Mouse (Mus musculus): ENCODE results near the gene Gm20388. TPM values are rescaled to one million over a fixed set of nuclear protein-coding genes. Genes with fewer than 3 reads are reported as not detected.

The Gm20388 gene
- polyA plus RNA-seq, 1 experiment from 2014 or later = 47.1 TPM

DNA sequence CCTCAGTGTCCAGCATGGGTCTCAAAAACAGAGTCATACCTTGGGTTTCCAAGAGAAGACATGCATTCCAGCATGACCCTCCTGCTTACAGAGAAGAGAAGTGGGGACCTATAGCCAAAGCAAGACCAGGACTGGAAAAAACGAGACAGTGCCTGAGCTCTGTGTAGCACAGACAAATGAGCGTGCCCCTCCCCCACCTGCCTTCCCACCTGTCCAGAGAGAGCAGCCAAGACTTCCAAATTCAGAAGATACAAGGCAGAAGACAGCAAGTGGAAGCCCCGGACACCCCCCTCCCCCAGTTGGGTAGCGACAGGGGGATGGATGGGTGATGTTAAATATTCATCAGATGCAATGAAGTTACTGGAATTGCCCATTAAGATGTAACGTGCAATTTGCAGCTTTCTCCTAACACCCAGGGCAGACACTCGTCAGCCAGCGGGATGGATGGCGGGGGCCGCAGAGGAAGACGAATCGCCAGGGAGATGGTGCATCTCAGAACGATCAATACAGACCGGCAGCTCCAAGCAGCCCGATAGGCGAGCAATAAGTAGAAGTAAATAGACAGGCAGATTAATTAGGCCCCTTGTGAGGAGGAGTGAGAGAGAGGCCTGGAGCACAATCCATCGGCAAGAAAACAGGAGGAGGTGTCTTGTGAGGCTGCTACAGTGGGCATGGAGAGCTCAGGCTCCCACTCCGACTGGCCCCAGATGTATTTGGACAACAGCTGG lies 2834.5 kb downstream of the Gm20388 start:
- 87% methylated on average over 14 of the region's 17 CpGs for WGBS (ENCODE audit: missing documents)
- H3K4me3 ChIP-seq (ENCODE audit: inconsistent target) = no peak overlapping the region
- H3K36me3 ChIP-seq (ENCODE audit: inconsistent target) = no peaks in the 10 kb centered on the region
- H3K27ac ChIP-seq = no peak overlapping the region
- no peaks in the 10 kb centered on the region for H3K79me2 ChIP-seq (ENCODE audit: inconsistent target)

GRCm38 (mm10) chr8:122745750-122746275 lies 2835.2 kb downstream of the Gm20388 start:
- H3K27ac ChIP-seq = no peak overlapping the region
- no peaks in the 10 kb centered on the region for H3K79me2 ChIP-seq (ENCODE audit: inconsistent target)
- no peaks in the 10 kb centered on the region for H3K36me3 ChIP-seq (ENCODE audit: inconsistent target)
- 92% methylated on average over 16 of the region's 16 CpGs for WGBS (ENCODE audit: missing documents)
- no peak overlapping the region for H3K4me3 ChIP-seq (ENCODE audit: inconsistent target)

- no peaks in the 10 kb centered on the region for H3K79me2 ChIP-seq (ENCODE audit: inconsistent target)
- WGBS (ENCODE audit: missing documents) = 87% methylated on average over 7 of the region's 7 CpGs
- H3K36me3 ChIP-seq (ENCODE audit: inconsistent target) = no peaks in the 10 kb centered on the region
- H3K27ac ChIP-seq = no peak overlapping the region
- no peak overlapping the region for H3K4me3 ChIP-seq (ENCODE audit: inconsistent target)
Measured at GRCm38 (mm10) chr8:122746439-122746838, 2835.8 kb downstream of the Gm20388 start.

GRCm38 (mm10) chr8:122747825-122748224 lies 2837.2 kb downstream of the Gm20388 start:
- H3K27ac ChIP-seq = no peak overlapping the region

DNA sequence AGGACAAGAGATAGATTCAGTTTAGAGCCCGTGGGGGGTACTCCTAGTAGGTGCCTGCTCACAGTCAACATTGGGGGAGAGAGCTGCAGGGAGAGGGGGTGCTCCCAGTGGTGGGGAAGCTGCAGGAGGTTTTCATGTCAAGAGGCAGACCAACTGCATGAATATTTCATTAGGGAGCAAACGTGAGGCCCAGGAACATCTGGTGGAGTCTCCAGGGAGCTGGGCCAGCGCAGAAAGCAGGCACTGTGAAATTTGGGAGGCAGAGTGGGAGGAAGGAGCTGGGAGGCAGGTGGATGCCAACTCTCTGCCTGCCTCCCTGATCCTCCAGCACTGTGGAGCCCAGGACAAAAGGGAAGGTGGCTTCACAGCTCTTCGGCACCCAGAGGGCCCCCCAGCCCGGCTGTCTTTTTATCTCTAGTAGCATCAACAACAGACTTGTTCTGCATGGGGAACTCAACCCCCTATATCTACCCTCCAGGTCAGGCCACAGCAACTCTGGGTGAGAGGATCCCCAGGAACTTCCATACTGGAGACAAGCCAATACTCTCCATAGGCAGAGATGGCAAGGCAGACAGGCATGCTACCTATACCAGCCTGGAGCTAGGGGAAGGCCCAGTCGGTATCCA lies 2838.8 kb downstream of the Gm20388 start:
- H3K4me3 ChIP-seq (ENCODE audit: inconsistent target) = no peak overlapping the region
- H3K36me3 ChIP-seq (ENCODE audit: inconsistent target) = no peaks in the 10 kb centered on the region
- WGBS (ENCODE audit: missing documents) = 69% methylated on average over 6 of the region's 6 CpGs
- H3K79me2 ChIP-seq (ENCODE audit: inconsistent target) = no peaks in the 10 kb centered on the region
- no peak overlapping the region for H3K27ac ChIP-seq

More at GRCm38 (mm10) chr8:122747825-122748224, 2837.2 kb downstream of the Gm20388 start:
- Histone ChIP-seq H3K36me3 (ENCODE audit: inconsistent target) (no peaks in the 10 kb centered on the region), H3K4me3 (ENCODE audit: inconsistent target) (no peak overlapping the region), H3K79me2 (ENCODE audit: inconsistent target) (no peaks in the 10 kb centered on the region)
- 80% methylated on average over 1 of the region's 1 CpGs for WGBS (ENCODE audit: missing documents)

DNA sequence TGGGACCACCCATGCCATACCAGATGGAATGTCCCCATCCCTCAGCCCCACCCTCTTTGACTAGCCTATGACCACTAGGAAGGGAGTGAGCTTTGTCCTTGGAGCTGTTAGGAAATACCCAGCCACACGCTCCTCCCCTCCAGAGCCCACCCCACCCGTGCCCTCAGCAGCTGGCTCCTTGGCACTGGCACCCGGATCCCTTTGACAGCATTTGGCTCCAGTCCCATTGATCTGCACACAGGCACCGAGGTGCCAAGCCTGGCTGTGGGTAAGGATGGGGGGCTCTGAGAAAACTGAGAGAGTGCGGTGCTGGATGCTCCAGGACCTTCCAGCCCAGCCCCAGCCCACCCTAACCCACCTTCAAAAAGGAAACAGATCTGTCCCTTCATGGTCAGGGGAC lies 2840.7 kb downstream of the Gm20388 start:
- Histone ChIP-seq H3K27ac (no peak overlapping the region), H3K36me3 (ENCODE audit: inconsistent target) (no peaks in the 10 kb centered on the region), H3K4me3 (ENCODE audit: inconsistent target) (no peak overlapping the region), H3K79me2 (ENCODE audit: inconsistent target) (no peaks in the 10 kb centered on the region)
- WGBS (ENCODE audit: missing documents) = 30% methylated on average over 5 of the region's 5 CpGs

DNA sequence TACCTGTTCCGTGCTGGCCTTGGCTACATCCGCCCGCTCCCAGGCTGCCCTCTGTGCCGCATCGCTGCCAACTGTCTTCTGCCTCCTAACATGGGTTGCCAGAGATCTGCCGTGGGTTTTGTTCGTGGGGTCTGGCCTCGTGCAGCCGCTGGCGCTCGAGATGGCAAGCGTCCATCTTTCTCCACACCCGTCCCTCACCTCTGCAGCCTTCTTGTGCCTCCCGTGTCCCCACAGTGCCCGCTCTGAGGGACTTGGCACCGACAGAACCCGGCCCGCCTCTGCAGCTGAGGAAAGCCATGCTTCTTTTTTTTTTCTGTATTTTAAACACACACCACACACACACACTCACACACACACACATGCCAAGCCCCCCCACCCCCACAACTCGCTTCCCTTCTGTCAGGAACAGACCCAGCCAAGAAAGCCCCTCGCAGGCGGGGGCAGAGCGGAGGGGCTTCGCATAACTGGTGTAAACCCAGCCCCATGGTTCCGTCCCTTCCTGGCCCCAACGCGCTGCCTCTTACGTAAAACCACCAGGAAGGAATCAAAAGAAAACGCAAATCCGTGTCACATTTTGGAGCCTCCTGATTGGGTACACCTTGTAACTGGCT lies 2841.6 kb downstream of the Gm20388 start:
- H3K36me3 ChIP-seq (ENCODE audit: inconsistent target) = no peaks in the 10 kb centered on the region
- H3K4me3 ChIP-seq (ENCODE audit: inconsistent target) = no peak overlapping the region
- H3K79me2 ChIP-seq (ENCODE audit: inconsistent target) = no peaks in the 10 kb centered on the region
- no peak overlapping the region for H3K27ac ChIP-seq
- WGBS (ENCODE audit: missing documents) = 88% methylated on average over 26 of the region's 29 CpGs

GRCm38 (mm10) chr8:122758597-122758996 lies 2848.0 kb downstream of the Gm20388 start:
- no peaks in the 10 kb centered on the region for H3K79me2 ChIP-seq (ENCODE audit: inconsistent target)
- H3K36me3 ChIP-seq (ENCODE audit: inconsistent target) = no peaks in the 10 kb centered on the region
- no peak overlapping the region for H3K4me3 ChIP-seq (ENCODE audit: inconsistent target)
- no peak overlapping the region for H3K27ac ChIP-seq

GRCm38 (mm10) chr8:122760116-122760515 lies 2849.5 kb downstream of the Gm20388 start:
- no peak overlapping the region for H3K27ac ChIP-seq
- H3K36me3 ChIP-seq (ENCODE audit: inconsistent target) = no peaks in the 10 kb centered on the region

DNA sequence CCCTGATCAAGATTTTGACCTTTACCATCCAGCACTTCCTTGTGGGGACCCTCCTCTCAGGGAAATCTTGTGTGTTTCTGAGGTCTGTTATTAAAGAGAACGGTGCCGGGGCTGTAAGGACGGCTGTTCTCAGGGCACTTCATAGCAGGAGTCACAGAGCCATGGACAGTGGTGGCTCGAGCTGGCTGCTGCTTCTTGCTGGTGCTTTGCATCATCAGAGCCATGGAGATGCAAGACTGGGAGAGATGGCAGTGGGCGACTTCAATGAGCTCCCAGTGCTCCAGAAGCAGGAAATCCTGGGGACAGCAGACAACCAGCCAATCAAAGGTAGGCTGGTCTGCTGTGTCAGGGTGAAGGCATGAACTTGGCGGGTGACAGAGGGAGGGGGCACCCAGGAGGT lies 2850.5 kb downstream of the Gm20388 start:
- Histone ChIP-seq H3K4me3 (ENCODE audit: inconsistent target) (no peak overlapping the region), H3K79me2 (ENCODE audit: inconsistent target) (no peaks in the 10 kb centered on the region), H3K36me3 (ENCODE audit: inconsistent target) (no peaks in the 10 kb centered on the region), H3K27ac (no peak overlapping the region)
- WGBS (ENCODE audit: missing documents) = 81% methylated on average over 6 of the region's 6 CpGs

More at GRCm38 (mm10) chr8:122760116-122760515, 2849.5 kb downstream of the Gm20388 start:
- Histone ChIP-seq H3K4me3 (ENCODE audit: inconsistent target) (no peak overlapping the region), H3K79me2 (ENCODE audit: inconsistent target) (no peaks in the 10 kb centered on the region)
- WGBS (ENCODE audit: missing documents) = 87% methylated on average over 7 of the region's 7 CpGs

- H3K36me3 ChIP-seq (ENCODE audit: inconsistent target) = no peaks in the 10 kb centered on the region
- WGBS (ENCODE audit: missing documents) = 38% methylated on average over 12 of the region's 12 CpGs
- no peaks in the 10 kb centered on the region for H3K79me2 ChIP-seq (ENCODE audit: inconsistent target)
- H3K27ac ChIP-seq = no peak overlapping the region
- H3K4me3 ChIP-seq (ENCODE audit: inconsistent target) = no peak overlapping the region
Measured at GRCm38 (mm10) chr8:122762731-122763266, 2852.2 kb downstream of the Gm20388 start.

- no peaks in the 10 kb centered on the region for H3K36me3 ChIP-seq (ENCODE audit: inconsistent target)
- H3K4me3 ChIP-seq (ENCODE audit: inconsistent target) = no peak overlapping the region
- no peaks in the 10 kb centered on the region for H3K79me2 ChIP-seq (ENCODE audit: inconsistent target)
- WGBS (ENCODE audit: missing documents) = 63% methylated on average over 14 of the region's 14 CpGs
- H3K27ac ChIP-seq = no peak overlapping the region
Measured at GRCm38 (mm10) chr8:122763267-122763738, 2852.7 kb downstream of the Gm20388 start.

- H3K27ac ChIP-seq = no peak overlapping the region
- WGBS (ENCODE audit: missing documents) = 60% methylated on average over 7 of the region's 7 CpGs
- no peaks in the 10 kb centered on the region for H3K79me2 ChIP-seq (ENCODE audit: inconsistent target)
- no peaks in the 10 kb centered on the region for H3K36me3 ChIP-seq (ENCODE audit: inconsistent target)
- no peak overlapping the region for H3K4me3 ChIP-seq (ENCODE audit: inconsistent target)
Measured at GRCm38 (mm10) chr8:122764790-122765474, 2854.3 kb downstream of the Gm20388 start.

GRCm38 (mm10) chr8:122766189-122766588 lies 2855.5 kb downstream of the Gm20388 start:
- no peak overlapping the region for H3K27ac ChIP-seq
- WGBS (ENCODE audit: missing documents) = 100% methylated on average over 5 of the region's 5 CpGs

More at GRCm38 (mm10) chr8:122766189-122766588, 2855.5 kb downstream of the Gm20388 start:
- Histone ChIP-seq H3K79me2 (ENCODE audit: inconsistent target) (no peaks in the 10 kb centered on the region), H3K4me3 (ENCODE audit: inconsistent target) (no peak overlapping the region), H3K36me3 (ENCODE audit: inconsistent target) (no peaks in the 10 kb centered on the region)

All from macrophage (primary cell).